Mouse (Mus musculus) layer of hippocampus, postnatal 25 days (tissue): ENCODE results near the gene Gm11172. TPM values are rescaled to one million over a fixed set of nuclear protein-coding genes. Genes with fewer than 3 reads are reported as not detected.
A peak's percentile ranks its signal among the peaks of the same experiment; 100 is the strongest.
"Not testable (repeated sequence)": the region's sequence is repeated elsewhere in the genome, so short reads cannot be mapped to it uniquely, and the experiment has no call there.

Experiments
- DNase-seq, 2 experiments: peaks; one replicate each; pipeline ENCODE4 v3.0.0; 2022; ENCODE audit warnings: mixed read lengths in 2 of 2, low spot score in 1 of 2; ENCODE audit errors: extremely low spot score in 1 of 2
- total RNA-seq, 2 experiments: library from RNA; stranded (reverse); gene quantifications; 2 replicates each; pipeline ENCODE4 v1.2.3; 2021

Gm11172 gene
- total RNA-seq, 2 experiments from 2014 or later = not detected

DNA sequence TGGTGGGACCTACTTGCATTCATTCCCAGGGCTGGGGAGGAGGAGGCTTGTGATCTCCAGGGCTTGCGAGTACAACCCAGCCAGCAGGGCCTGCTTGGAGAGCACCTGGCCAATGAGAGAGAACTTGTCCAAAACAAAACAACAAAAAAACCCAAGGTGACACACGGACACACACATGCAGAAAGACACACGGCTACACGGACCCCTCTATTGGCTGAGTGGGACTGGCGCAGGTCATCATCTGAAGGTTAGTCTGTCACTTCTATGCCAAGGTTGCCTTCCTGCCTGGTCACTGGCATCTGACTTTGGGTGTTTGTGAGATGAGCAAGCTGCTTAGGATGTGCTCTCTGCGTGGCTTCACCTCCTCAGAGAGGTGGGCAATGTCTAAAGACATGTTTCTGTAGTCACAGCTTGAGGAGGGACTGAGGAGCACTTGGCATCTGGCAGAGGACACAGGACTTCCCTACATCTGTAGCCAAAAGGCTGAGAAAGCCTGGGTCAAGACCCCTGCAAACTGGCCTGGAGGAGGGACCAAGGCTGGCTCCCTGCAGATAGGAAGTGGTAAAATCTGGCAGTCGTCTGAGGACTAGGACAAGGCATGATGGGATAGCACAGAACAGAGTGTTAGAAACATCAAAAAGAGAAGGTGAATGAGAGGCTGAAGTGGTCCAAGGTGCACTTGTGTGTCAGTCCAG, 15.2 kb downstream of the Gm11172 start:
- no peak for DNase-seq

GRCm38 (mm10) chr16:10828461-10828805, 15.7 kb downstream of the Gm11172 start:
- no peak for DNase-seq

DNA sequence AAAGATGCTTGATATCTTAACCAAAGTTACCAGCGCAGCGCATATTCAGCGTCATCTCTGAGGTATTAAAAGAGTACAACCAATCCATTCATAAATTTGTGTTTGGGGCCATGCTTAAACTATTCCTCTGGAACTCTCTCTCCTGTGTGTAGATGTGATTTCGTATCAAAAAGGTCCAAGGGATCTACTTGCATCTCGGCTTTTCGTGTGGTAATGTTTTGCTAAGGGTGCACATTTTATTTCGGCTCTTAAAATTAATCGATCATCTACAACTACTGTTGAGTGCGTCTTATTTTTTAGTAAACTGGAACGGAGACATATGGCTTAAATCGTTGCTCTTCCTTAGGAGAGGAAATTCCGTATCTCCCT, 21.8 kb downstream of the Gm11172 start:
- DNase-seq = no peak

DNA sequence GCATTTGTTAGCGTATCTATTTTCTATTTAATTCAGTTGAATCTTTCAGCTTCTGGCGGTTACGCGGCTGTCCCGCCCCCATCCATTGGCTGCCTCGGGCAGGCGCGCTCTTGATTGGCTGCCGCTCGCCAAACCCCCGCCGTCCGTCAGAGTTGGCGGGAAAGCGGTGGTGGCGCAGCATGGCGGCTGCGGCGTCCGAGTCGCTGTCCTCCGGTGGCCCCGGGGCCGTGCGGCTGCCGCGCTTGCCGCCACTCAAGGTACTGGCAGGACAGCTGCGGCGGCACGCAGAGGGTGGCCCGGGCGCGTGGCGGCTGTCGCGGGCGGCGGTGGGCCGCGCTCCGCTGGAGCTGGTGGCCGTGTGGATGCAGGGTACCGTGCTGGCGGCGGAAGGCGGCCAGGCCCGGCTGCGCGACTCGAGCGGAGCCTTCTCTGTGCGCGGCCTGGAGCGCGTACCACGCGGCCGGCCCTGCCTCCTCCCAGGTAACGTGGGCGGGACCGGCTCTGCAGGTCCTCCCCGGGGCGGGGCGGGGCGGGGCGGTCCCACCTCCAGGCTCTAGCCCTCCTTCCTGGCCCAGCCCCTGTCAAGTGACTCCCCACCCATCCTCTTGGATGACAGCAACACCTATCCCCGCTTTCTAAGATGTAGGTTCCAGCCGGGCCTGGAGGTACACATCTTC, 22.3 kb downstream of the Gm11172 start, which contains the start of gene Rmi2:
Gene Rmi2, plus strand, starts transcription at position 149 of the 677 bp plus-strand sequence.
- DNase-seq = peak; percentile 54 to 68

DNA sequence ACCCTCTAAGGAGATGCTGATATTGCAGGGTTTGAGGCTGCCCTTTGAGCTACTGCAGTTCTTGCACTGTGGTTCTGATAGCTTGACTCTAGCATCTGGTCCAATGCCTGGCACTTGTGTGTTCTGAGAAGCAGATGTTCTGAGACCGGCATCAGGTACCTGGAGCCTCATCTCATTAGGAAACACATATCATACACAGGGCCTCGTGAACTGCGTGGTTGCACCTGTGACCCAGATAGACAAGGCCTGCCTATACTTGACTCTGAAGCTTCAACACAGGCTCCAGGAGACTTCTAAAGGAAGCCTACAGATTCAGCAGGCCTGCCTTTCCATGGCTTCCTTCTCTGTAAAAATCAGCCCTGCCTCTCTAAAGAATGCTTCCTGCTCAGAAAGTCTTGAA, 23.7 kb downstream of the Gm11172 start:
- no peak for DNase-seq

- no peak for DNase-seq
These were observed 24.5 kb downstream of the Gm11172 start for GRCm38 (mm10) chr16:10837250-10837649.

- no peak for DNase-seq
These were observed 25.2 kb downstream of the Gm11172 start for GRCm38 (mm10) chr16:10837903-10838302.

DNA sequence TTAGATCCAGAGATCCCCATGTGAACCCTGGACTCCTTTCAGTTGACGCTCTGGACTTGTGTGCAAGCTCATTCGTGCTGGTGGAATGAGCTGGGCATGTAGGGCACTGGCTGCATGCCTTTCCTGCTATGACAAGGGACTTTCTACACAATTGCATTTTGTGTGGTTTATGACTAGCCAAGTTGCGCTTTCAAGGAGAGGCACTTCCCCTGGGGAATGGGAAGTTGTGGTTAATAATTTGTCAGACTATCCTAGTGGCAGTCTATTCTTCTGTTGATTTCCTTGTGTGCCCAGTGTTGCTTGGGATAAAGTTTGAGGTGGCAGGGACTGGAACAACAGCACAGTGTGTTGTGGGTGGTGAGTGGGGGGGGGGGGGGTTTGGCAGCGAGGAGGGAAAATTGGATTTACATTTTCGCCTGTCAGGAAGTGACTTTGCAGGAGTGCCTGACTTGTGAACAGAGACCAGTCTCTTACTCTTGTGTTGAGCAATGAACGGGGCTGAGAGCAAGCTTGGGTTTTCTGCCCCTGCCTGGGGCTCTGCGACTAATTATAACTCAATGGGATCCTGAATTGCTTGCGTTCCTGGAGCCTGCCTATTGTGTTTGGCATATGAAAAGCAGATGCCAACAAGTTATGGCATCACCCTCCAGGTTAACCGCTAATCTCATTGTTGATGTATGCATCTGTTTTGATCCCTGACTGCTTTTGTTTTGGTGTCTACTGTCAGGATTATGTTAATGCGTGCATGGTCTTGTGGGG, 26.0 kb downstream of the Gm11172 start:
- DNase-seq = no peak

- DNase-seq = no peak
These were observed 27.3 kb downstream of the Gm11172 start for GRCm38 (mm10) chr16:10840018-10840417.

DNA sequence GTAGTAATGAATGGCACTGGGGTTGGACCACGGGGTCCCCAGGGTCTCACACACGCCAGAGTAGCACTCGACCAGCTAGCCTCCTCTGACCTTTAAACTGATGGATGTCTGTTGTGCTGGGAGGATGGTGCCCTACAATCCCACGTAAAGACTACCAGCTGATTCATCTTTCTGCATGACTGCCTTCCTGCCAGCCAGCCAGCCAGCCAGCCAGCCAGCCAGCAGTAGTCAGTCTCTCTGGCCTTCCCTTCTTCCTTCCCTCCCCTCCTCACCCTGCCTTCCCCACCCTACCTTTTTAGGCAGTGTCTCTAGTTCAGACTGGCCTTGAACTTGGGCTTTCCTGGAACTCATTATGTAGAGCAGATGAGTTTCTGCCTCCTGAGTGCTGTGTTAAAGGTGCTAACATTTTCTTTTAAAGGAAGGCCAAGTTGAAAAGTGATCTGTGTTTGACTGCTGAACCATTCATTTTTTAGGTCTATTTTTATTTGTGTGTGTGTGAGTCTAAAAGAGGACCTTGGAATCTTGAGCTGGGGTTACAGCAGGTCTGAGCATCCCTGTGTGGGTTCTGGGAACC, 29.7 kb downstream of the Gm11172 start:
- DNase-seq = no peak

DNA sequence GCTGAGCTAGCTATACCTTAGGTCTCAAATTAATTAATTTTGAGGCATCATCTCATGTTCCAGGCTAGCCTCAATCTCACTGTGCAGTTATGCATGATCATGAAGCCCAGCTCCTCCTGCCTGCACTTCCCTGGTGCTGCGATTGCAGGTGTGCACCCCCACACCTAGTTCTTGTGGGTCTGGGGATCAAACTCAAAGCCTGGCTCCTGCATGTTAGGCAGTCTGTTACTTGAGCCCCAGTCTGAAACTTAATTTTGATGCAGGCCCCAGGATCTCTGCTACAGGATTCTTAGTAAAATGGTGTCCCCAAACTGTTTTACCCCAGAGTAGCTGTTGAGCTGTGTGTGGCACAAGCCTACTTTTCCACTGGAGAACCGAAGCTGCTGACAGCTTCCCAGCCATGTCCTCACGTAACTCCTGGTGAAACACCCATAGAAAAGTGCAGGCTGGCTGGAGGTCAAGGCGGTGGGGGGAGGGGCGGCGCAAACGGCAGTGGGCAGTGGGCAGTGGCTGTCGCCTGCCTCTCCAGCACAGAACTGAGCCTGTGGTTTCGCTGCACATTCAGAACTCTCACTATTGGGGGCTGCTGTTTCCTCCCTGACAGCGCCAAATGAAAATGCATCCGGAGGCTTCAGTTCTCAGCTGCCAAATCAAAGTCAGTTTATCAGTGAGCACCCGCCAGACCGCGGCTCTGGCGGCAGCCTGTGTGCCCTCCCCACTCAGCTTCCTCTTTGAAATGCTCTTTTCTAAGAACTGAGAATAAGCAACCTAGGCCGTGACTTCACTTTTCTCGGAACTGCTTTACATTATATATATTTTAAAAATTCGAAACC, 31.0 kb downstream of the Gm11172 start:
- no peak for DNase-seq

- DNase-seq = no peak
These were observed 31.6 kb downstream of the Gm11172 start for GRCm38 (mm10) chr16:10844319-10844670.

DNA sequence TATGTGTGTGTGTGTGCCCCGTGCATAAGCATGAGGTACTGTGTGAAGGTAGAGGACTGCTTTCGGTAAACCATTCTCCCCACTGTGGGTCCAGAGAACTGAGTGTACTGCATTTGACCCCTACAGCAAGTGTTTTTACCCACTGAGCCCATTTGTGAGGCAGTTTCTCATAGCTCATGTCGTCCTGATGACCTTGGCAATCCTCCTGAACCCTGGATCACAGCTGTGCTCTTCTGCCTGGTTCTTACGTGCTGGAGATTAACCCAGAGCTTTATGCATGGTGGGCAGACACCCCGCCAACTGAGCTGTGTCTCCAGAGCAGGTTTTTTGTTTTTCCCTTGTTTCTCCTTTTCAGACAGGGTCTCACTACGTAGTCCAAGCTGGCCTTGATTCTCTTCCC, 33.2 kb downstream of the Gm11172 start:
- no peak for DNase-seq

DNA sequence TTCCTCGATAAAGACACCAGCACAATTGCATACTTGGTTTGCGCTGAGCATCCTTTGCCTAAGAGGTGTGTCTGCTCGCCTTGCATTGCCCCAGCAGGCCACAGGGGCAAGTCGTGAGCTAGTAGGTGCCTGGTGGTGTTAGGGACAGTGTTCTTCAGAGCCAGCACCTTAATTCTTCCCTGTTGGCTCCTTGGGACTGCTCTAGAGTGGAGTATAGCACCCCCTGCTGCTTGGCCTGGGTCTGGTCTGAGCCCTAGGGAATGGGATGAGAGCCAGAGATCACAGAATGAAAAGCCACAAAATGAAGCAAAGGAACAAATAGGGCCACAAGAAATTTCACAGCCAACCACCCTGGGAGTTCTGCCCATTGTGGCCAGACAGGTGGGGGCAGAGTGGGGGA, 33.8 kb downstream of the Gm11172 start:
- peak; percentile 42 to 72 for DNase-seq

DNA sequence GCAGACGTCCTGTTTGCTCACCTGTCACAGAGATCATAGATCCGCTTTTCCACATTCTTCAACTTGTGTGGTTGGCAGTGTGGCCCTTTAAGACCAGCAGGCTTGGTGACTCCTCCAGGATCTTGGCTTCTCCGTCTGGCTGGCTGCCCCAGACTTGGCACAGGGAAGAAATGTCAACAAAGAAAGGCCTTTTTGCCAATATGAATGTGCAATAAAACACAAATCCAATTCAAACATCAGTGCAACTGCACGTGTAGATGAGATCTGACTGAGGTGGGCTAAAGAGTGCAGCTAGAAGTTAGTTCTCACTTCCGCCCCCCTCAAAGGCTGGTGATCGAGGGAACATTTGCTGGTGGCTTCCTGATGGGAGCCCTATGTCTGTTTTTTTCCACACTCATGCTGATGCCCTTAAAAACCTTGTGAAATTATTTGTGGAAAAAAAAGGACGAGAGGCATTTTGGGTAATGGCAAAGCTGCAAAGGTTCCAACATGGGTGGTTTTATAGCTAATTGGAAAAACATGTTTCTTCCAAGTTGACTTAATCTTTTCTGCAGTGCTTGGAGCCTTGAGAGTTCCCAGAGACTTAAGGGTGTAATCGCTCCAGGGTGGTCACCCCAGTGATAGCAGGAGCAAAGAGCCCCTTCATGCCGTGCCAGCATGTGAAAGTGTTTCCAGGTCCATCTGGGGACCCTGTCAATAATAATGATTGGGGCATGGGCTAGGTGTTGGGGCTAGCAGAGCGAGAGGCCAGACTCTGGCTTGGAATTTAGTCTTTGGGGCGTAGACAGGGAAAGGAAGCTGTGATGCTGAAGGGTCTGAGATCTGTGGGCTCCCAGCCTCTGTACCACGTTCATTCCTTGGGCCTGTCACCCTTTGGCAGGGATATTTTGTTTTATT, 37.5 kb downstream of the Gm11172 start:
- DNase-seq = peak in 1 of 2 experiments; percentile 45

DNA sequence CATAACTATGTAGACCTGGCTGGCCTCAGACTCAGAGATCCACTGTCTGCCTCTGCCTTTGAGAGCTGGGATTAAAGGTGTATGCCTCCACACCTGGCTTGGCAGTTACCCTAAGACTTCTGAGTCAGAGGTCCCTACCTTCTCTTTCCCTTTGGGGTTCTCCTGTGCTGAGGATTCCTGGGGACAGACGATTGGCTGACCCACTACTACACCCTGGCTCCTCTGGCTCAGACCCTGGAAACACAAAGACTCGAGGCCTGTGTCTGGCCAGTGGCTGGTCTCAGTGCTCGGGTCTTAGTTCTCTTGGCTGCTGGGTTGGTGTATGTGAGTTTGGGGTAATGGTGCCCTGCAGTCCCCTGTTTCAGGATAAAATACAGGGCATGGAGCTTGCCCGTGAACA, 38.2 kb downstream of the Gm11172 start:
- no peak for DNase-seq

GRCm38 (mm10) chr16:10852216-10852615, 39.5 kb downstream of the Gm11172 start:
- DNase-seq = not testable (repeated sequence)

DNA sequence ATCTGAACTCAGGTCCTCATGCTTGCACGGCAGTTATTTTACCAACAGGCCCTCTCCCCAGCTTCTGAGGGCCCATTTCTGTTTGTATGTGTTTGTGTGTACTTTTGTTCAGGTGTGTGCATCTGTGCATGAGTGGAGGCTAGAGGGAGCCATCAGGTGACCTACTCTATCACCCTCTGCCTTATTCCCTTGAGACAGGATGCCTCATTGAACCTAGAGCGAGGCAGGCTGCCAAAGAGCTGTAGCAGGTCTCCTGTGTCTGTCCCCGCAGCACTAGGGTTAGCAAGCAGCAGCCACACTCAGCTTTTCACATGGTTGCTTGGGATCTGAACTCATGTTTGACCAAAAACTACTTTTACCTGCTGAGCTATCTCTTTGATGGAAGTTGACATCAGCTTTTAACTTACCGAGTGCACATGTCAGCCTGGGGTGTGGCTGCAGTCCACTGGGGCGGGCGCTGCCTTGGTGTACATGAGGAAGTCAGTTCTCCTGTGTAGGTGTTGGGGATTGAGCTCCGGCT, 47.1 kb downstream of the Gm11172 start:
- DNase-seq = no peak

GRCm38 (mm10) chr16:10861408-10861807, 48.7 kb downstream of the Gm11172 start:
- no peak for DNase-seq
